Mouse (Mus musculus) kidney, adult 2 months (tissue): ENCODE measurements around the gene Cnst. TPM values are rescaled to one million over a fixed set of nuclear protein-coding genes. Genes with fewer than 3 reads are reported as not detected.
A peak's percentile ranks its signal among the peaks of the same experiment; 100 is the strongest.
"Not testable (repeated sequence)": the region's sequence is repeated elsewhere in the genome, so short reads cannot be mapped to it uniquely, and the experiment has no call there.

Experiments
- DNase-seq: peaks from one replicate; pipeline ENCODE4 v3.0.0; 2021
- H3K27ac ChIP-seq: fragments of 200-500 bp; 2 replicates; pipeline ENCODE4 v1.5.1; 2012; ENCODE audit warnings: low read depth, low read length, control low read depth, inconsistent platforms; ENCODE audit not compliant: insufficient read depth
- H3K27me3 ChIP-seq: fragments of 200-500 bp; replicated peaks from 2 replicates; pipeline ENCODE4 v1.6.1; 2012; ENCODE audit warnings: mild to moderate bottlenecking, moderate library complexity, low read length, inconsistent platforms; ENCODE audit not compliant: control insufficient read depth, insufficient read depth
- H3K36me3 ChIP-seq: fragments of 200-500 bp; 2 replicates; pipeline ENCODE4 v1.6.1; 2012; ENCODE audit warnings: mild to moderate bottlenecking, moderate library complexity, low read length, inconsistent platforms; ENCODE audit not compliant: control insufficient read depth, insufficient read depth
- H3K4me1 ChIP-seq: fragments of 200-500 bp; 2 replicates; pipeline ENCODE4 v1.6.1; 2011; ENCODE audit warnings: low read length; ENCODE audit not compliant: control insufficient read depth, insufficient read depth
- H3K4me3 ChIP-seq: fragments of 200-500 bp; 2 replicates; pipeline ENCODE4 v1.5.1; 2011; ENCODE audit warnings: mild to moderate bottlenecking, low read depth, low read length, control low read depth; ENCODE audit not compliant: insufficient read depth
- CTCF ChIP-seq: fragments of 200-500 bp; conservative IDR thresholded peaks from 2 replicates; pipeline ENCODE4 v1.5.1; 2011; ENCODE audit warnings: low read depth, mild to moderate bottlenecking, control low read depth, low read length, moderate library complexity, mixed read lengths; ENCODE audit not compliant: insufficient read depth, insufficient read length
- POLR2A ChIP-seq: fragments of 200-500 bp; IDR thresholded peaks from one replicate; pipeline ENCODE4 v1.6.1; 2011; ENCODE audit warnings: low read depth, low read length, control low read depth
- WGBS: fragments of 180-500 bp; shearing (Covaris S2); methylation state at CpG from one replicate; pipeline ENCODE4 v1.1.7; 2018; 5-methylcytosine and 5-hydroxymethylcytosine counted together
- polyA plus RNA-seq: library from polyadenylated mRNA; depleted of rRNA; stranded (reverse); fragments of >200 nt; gene quantifications from 2 replicates; pipeline ENCODE4 v1.2.3, GENCODE M21; 2012; rRNA removed

Cnst gene
- polyA plus RNA-seq: 11.1 and 11.6 TPM in 2 replicates

DNA sequence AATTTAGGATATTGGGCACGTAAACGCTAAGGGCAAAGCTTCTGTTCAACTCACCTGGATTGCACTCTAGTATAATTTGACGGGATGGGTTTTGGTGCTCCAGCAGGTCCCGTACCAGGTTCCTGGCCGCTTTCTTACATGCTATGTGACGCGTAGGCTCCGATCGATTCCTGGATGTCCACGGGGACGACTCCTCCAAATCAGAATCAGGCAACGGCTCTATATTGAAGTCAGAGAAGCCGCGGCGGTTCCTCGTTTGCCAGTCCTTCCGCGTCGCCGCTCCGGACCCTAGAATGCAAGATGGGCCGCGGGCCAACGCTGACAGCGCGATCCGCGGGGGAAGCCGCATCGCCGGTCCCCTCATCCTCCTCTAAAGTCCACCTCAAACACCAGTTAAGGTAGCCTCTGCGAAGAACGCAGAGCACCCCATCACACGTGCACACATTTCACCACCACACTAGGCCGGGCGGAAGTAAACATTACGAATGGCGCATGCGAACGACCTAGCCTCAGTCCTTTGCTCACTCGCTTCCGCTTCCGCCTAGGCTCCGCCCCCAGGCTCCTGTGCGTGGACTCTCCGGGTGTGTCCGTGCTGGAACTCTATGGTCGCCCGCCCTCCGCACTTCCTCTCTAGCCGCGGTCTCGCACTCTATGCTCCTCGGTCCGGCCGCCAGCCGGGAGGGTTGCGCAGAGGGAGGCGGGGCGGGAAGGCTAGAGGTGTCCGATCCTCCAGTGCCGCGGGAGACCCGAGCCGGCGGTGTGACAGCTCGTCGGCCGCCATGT is at the start of gene Cnst, which contains the start of gene Tfb2m:
TSS of gene Cnst (plus strand) at position 603 of the 783 bp plus-strand sequence.
TSS of gene Tfb2m (minus strand) at position 500 of the 783 bp plus-strand sequence.
- DNase-seq: peak; percentile 100
- WGBS: under 1% methylated on average over 69 of the region's 69 CpGs
- H3K4me3 ChIP-seq: peak within 1 kb of the TSS; percentile 83
- H3K36me3 ChIP-seq, H3K27me3 ChIP-seq: not testable (repeated sequence)
- peaks cover 11% of the 10 kb centered on the region; the same call in 1 of the 2 replicates for H3K4me1 ChIP-seq
- peak within 1 kb of the TSS; percentile 78 for H3K27ac ChIP-seq

DNA sequence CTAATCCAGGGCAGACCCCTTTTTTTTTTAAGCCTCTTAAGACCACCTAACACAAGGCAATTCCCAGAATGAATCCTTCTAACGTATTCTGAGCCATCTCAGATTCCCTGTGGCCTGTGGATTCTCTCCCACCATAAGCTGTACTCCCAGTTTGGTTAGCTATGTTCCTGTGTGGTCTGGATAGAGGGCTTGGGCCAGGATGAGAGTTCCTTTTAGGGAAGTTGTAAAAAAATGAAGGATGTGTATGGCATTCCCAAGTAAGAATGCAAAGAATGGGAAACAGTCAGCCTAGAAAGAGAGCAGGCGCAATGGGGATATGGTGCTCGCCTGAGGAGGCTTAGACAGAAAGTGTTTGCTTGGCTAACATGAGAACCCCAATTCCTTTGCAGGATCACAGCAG is 46.9 kb upstream of the Cnst start:
- Histone ChIP-seq H3K27me3 (no peaks in the 10 kb centered on the region), H3K4me3 (no peak overlapping the region), H3K4me1 (no peaks in the 10 kb centered on the region; the same call in 1 of the 2 replicates), H3K27ac (no peak overlapping the region), H3K36me3 (no peaks in the 10 kb centered on the region)
- no peak for DNase-seq
- 90% methylated on average over 3 of the region's 3 CpGs for WGBS
- TF ChIP-seq CTCF: no peak
- no peak for TF ChIP-seq POLR2A

DNA sequence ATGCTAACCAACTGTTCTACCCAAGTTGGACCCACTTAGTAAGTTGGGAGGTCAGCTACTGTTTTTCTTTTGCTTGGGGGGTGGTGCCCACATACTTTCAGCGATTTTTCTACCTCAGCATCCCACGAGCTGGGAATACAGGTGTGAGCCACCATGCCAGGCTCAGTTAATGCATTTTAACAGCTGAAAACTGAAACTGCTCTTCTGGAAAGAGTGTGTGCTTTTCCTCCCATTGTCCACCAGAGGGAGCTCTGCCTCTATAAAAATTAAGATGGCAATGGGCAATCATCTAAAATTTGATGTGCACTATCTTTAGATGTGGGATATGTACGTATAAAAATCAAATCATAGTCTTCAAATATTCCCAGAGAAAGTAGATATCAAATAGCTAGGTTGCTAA is 43.6 kb upstream of the Cnst start:
- Histone ChIP-seq H3K36me3 (no peaks in the 10 kb centered on the region), H3K27ac (no peak overlapping the region), H3K27me3 (no peaks in the 10 kb centered on the region), H3K4me1 (no peaks in the 10 kb centered on the region; the same call in 1 of the 2 replicates), H3K4me3 (no peak overlapping the region)
- no peak for TF ChIP-seq POLR2A
- TF ChIP-seq CTCF: 0 out of 2 replicates have a peak, but pooled peaks have one; percentile 24
- WGBS: 7% methylated on average over 3 of the region's 3 CpGs
- peak; percentile 12 for DNase-seq

DNA sequence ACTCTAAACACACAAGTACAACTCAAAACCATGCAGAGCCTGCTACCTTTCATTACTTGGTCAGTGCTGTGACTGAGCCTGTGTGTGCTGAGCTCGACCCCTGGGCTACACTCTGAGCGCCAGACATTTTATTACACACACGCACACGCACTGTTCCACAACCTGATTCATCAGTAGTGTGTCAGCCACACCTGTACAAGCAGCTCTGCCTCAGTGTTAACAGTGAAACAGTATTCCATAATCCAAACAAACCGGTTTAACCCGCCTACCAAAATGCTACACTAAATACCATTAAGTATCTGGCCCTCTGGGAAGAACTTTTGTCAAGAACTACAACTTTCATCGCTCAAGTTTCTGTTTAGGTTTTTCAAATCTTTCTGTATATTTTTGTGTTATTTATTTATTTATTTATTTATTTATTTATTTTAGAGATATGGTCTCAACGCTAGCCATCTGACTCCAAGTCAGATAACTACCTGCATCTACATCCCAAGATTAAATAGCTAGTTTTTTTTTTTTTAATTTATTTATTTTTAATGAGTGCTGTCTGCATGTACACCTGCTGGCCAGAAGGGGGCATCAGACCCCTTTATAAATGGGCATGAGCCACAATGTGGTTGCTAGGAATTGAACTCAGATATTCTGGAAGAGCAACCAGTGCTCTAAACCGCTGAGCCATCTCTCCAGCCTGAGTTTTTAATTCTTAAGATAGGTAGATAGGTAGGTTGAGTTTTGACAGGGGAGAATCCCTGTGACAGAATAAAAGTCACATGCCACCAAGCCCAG is 39.4 kb upstream of the Cnst start:
- no peaks in the 10 kb centered on the region; the same call in 1 of the 2 replicates for H3K4me1 ChIP-seq
- TF ChIP-seq CTCF: peak; percentile 64
- no peak for TF ChIP-seq POLR2A
- no peak overlapping the region for H3K4me3 ChIP-seq
- H3K27me3 ChIP-seq: no peaks in the 10 kb centered on the region
- no peaks in the 10 kb centered on the region for H3K36me3 ChIP-seq
- H3K27ac ChIP-seq: no peak overlapping the region
- WGBS: 63% methylated on average over 9 of the region's 9 CpGs
- peak; percentile 35 for DNase-seq

DNA sequence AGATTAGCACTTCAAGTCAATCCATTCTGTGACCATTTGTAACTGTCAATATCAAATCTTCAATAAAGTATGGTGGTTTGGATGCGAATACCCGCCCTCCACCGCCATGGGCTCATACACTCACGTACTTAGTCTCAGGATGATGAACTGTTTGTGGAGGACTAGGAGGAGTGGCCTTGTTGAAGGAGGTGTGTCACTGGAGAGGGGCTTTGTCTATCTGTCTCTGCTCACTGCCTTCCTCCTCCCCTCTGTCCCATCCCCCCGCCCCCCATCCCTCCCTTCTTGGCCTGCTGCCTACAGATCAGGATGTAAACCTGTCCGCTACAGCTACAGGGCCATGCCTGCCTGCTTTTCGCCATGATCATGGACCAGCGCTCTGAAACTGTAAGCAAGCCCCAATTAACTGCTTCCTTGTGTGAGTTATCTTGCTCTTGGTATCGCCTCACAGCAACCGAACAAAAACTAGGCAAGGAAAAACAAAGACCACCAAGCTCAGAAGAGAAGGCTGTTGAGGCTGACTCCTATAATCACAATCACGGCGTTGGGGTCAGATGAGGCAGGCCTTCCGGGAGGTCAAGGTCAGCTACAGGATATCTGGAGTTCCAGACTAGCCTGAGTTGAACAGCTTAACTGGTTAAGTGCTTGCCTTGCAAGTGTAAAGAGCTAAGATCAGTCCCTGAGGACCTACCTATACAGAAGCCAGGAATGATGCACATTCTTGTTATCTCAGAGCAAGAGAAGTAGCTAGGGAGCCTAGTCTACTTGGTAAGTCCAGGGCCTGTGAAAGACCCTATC is 35.4 kb upstream of the Cnst start:
- no peaks in the 10 kb centered on the region for H3K4me1 ChIP-seq
- no peaks in the 10 kb centered on the region for H3K27me3 ChIP-seq
- TF ChIP-seq POLR2A (no peak), CTCF (no peak)
- H3K36me3 ChIP-seq: no peaks in the 10 kb centered on the region
- 82% methylated on average over 13 of the region's 13 CpGs for WGBS
- no peak overlapping the region for H3K4me3 ChIP-seq
- no peak for DNase-seq
- no peak overlapping the region for H3K27ac ChIP-seq

DNA sequence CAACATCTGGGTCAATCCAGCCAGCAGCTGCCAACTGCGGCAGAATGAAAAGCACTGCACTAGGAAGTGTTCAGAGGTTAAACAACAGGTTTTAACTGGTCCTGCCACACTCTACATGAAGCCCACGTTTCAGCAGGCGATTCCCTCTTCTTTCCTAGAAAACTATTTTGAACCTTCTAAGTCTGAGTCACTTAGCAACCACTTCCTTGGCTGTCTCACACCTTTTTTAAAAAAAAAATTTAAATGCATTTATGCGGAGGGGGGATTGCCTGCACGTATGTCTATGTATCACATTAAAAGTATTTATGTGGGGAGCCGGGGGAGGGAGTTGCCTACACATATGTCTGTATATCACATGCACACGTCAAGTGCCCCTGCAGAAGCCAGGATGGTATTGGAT is 34.3 kb upstream of the Cnst start:
- 46% methylated on average over 7 of the region's 7 CpGs for WGBS
- no peak overlapping the region for H3K4me3 ChIP-seq
- no peaks in the 10 kb centered on the region for H3K36me3 ChIP-seq
- peaks cover 5% of the 10 kb centered on the region; the same call in 1 of the 2 replicates for H3K4me1 ChIP-seq
- H3K27me3 ChIP-seq: no peaks in the 10 kb centered on the region
- no peak for TF ChIP-seq CTCF
- TF ChIP-seq POLR2A: no peak
- H3K27ac ChIP-seq: no peak overlapping the region
- DNase-seq: no peak

DNA sequence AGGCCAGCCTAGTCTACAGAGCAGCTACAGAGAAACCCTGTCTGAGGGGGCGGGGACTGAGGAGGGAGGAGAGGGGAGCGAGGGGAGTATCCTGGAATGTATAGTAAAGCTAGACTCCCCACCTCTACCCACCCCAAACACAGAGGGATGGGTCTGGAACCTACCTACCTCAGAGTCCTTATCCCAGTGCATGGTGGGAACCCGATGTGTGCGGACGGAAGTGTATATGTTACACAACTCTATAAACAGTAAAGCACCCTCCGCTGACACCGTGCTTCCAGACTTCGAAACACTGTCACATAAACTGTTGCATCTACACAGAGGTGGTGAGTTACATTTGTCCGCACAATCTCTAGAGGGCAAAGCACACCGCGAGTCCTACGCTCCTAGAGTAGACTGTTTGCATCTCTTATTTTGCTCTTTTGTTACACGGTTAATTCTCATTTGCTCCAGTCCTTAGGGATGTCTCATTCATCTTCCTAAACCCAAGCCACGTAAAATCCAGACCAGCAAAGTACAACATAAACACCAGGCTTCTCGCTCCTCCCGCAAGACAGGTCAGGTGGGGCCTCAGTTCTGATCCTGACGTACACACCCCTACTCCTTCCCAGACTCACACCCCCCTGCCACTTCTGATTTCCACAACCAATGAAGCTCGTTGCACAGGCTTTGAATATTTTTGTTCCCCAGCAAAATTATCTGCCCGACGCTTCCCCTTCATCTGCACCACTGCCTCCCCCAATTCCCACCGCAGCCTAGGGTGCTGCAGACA is 29.0 kb upstream of the Cnst start:
- no peaks in the 10 kb centered on the region for H3K36me3 ChIP-seq
- peak; percentile 7 for DNase-seq
- no peak for TF ChIP-seq CTCF
- no peak for TF ChIP-seq POLR2A
- no peak overlapping the region for H3K27ac ChIP-seq
- H3K4me1 ChIP-seq: peaks cover 5% of the 10 kb centered on the region; the same call in 1 of the 2 replicates
- peak overlapping the region; percentile 99 for H3K4me3 ChIP-seq
- H3K27me3 ChIP-seq: no peaks in the 10 kb centered on the region
- WGBS: 2% methylated on average over 21 of the region's 21 CpGs
